Mouse (Mus musculus) intestine, embryonic 15.5 days (tissue): ENCODE data around the gene Prl2c1. TPM values are rescaled to one million over a fixed set of nuclear protein-coding genes. Genes with fewer than 3 reads are reported as not detected.
"Not testable (repeated sequence)": the region's sequence is repeated elsewhere in the genome, so short reads cannot be mapped to it uniquely, and the experiment has no call there.

ENCODE experiments used
- ATAC-seq: fragments of 200-750 bp; cut with Nextera tagmentation; 2 replicates; pipeline ENCODE4 v1.8.0; 2017; ENCODE audit warnings: moderate TSS enrichment, moderate library complexity
- H3K27ac ChIP-seq: fragments of 300-500 bp; sonication (generic); 2 replicates; pipeline ENCODE4 v1.5.1; 2015; ENCODE audit warnings: mild to moderate bottlenecking, inconsistent platforms
- H3K27me3 ChIP-seq: fragments of 300-500 bp; sonication (generic); replicated peaks from 2 replicates; pipeline ENCODE4 v1.6.1; 2015; ENCODE audit warnings: inconsistent platforms
- H3K36me3 ChIP-seq: fragments of 300-500 bp; sonication (generic); 2 replicates; pipeline ENCODE4 v1.6.1; 2015; ENCODE audit warnings: inconsistent platforms
- H3K4me1 ChIP-seq: fragments of 300-500 bp; sonication (generic); replicated peaks from 2 replicates; pipeline ENCODE4 v1.6.1; 2015; ENCODE audit warnings: inconsistent platforms
- H3K4me2 ChIP-seq: fragments of 300-500 bp; sonication (generic); replicated peaks from 2 replicates; pipeline ENCODE4 v1.6.1; 2015; ENCODE audit warnings: mild to moderate bottlenecking, inconsistent platforms
- H3K4me3 ChIP-seq: fragments of 300-500 bp; sonication (generic); replicated peaks from 2 replicates; pipeline ENCODE4 v1.5.1; 2015; ENCODE audit warnings: inconsistent platforms
- H3K9ac ChIP-seq: fragments of 300-500 bp; sonication (generic); 2 replicates; pipeline ENCODE4 v1.6.1; 2015; ENCODE audit warnings: inconsistent platforms
- H3K9me3 ChIP-seq: fragments of 300-500 bp; sonication (generic); 2 replicates; pipeline ENCODE4 v1.6.1; 2016; ENCODE audit warnings: inconsistent platforms
- WGBS: fragments of 180-500 bp; shearing (Covaris S2); methylation state at CpG from one replicate; pipeline ENCODE4 v1.1.7; 2015; 5-methylcytosine and 5-hydroxymethylcytosine counted together
- polyA plus RNA-seq: library from polyadenylated mRNA; unstranded; fragments of >200 nt; fragmentation: Nextera tagmentation; extraction: Ambion mirVana; gene quantifications from 2 replicates; pipeline ENCODE4 v1.2.1, GENCODE M21; 2015

Gene Prl2c1
- polyA plus RNA-seq = not detected in 2 replicates

DNA sequence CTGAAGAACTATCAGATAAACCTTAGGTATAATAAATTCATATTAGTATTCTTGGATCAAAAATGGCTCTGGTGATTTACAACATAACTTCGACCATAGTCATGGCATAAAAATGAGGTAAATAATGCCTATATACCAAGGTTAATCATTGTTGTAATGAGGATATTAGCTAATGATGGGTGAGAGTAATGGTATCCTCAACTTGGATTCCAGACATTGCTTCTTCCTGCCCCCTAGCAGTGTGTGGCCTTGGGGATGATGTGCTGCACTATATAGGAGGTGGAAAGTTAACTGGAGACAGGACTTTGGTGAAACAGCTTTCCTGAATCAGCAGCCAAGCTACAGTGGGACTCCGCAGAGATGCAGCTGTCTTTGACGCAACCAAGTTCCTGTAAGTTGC lies at the start of gene Prl2c1:
TSS of gene Prl2c1 (plus strand) at position 301 of the 400 bp plus-strand sequence.
- Histone ChIP-seq H3K36me3 (no peaks in the 10 kb centered on the region), H3K4me2 (no peak within 1 kb of the TSS), H3K27me3 (no peaks in the 10 kb centered on the region), H3K9ac (no peak within 1 kb of the TSS), H3K4me1 (no peaks in the 10 kb centered on the region), H3K9me3 (no peaks in the 10 kb centered on the region), H3K27ac (no peak within 1 kb of the TSS), H3K4me3 (no peak within 1 kb of the TSS)
- ATAC-seq = no peak
- 90% methylated on average over 3 of the region's 3 CpGs for WGBS

DNA sequence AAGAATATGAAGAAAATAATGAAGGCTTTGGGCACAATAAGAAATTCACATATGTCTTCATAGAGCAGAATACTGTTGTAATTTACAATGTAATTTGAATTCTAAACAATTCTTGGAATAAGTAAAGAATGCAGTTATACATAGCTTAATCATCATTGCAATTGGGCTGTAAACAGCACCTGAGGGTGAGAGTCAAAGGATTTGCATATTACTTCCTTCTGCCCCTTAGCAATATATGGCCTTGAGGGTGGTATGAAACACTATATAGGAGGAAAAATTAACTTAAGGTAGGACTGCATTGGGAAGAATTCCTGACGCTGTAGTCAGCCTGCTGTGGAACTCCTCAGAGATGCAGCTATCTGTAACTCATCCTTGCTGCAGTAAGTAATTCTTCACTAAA lies 47.8 kb upstream of the Prl2c1 start, which contains the start of gene Prl2a1:
TSS of gene Prl2a1 (plus strand) at position 301 of the 400 bp plus-strand sequence.
- H3K4me2 ChIP-seq = no peak within 1 kb of the TSS
- no peak within 1 kb of the TSS for H3K27ac ChIP-seq
- no peaks in the 10 kb centered on the region for H3K36me3 ChIP-seq
- no peak within 1 kb of the TSS for H3K9ac ChIP-seq
- 88% methylated on average over 1 of the region's 1 CpGs for WGBS
- no peaks in the 10 kb centered on the region for H3K27me3 ChIP-seq
- ATAC-seq = no peak
- no peaks in the 10 kb centered on the region for H3K4me1 ChIP-seq
- no peaks in the 10 kb centered on the region for H3K9me3 ChIP-seq
- H3K4me3 ChIP-seq = no peak within 1 kb of the TSS

DNA sequence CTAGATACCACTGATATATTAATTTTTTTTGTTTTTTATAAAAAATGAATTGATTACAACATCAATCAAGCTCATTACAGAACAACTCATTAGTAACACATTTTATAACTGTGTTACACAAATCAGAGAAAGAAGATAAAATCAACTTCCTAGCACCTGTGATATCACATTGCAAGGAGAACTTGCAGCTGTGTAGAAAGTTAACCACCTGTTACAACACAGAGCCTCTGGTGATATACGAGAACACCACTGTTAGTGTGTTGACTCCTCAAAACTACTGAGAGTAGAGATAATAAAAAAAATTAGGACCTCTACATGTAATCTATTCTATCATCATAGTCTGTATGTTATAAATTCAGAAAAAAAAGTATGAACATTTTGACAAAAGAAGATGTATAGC lies 46.4 kb upstream of the Prl2c1 start:
- 86% methylated on average over 1 of the region's 1 CpGs for WGBS
- H3K36me3 ChIP-seq = no peaks in the 10 kb centered on the region
- no peaks in the 10 kb centered on the region for H3K4me1 ChIP-seq
- H3K27me3 ChIP-seq = no peaks in the 10 kb centered on the region
- H3K9ac ChIP-seq = no peak overlapping the region
- no peak for ATAC-seq
- no peak overlapping the region for H3K4me2 ChIP-seq
- H3K9me3 ChIP-seq = no peaks in the 10 kb centered on the region
- no peak overlapping the region for H3K27ac ChIP-seq
- no peak overlapping the region for H3K4me3 ChIP-seq

DNA sequence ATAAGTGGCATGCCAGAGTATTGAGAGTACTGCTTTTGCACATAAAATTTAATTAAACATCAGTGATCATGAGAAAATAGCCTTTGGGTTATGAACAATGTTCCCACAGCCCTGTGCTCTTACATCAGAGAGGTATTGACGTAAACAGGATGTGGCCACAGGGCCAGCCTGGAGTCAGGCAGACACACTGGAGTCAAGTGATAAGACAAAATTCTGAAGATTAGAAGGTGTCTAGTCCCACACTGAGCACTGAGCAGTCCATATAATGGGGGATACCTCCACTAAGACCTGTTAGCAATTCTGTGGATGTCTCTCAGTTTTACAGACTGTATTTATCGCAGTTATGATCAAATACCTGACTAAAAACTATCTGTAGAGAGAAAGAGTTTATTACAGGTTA lies 55.1 kb downstream of the Prl2c1 start:
- H3K27me3 ChIP-seq, H3K36me3 ChIP-seq, H3K9me3 ChIP-seq, H3K4me2 ChIP-seq, H3K27ac ChIP-seq, H3K4me3 ChIP-seq, H3K9ac ChIP-seq, H3K4me1 ChIP-seq, ATAC-seq: not testable (repeated sequence)
- WGBS = 90% methylated on average over 2 of the region's 2 CpGs

Other genes starting within 250 kb of the Prl2c1 start
- not detected in 2 replicates for gene Prl7b1, start 238.8 kb upstream of the Prl2c1 start, polyA plus RNA-seq
- gene Prl7a1, start 206.8 kb upstream of the Prl2c1 start, polyA plus RNA-seq = not detected in 2 replicates
- not detected in 2 replicates for gene Prl7a2, start 181.3 kb upstream of the Prl2c1 start, polyA plus RNA-seq
- not detected in 2 replicates for gene Prl7d1, start 132.6 kb upstream of the Prl2c1 start, polyA plus RNA-seq
- gene Prl7c1, start 68.5 kb upstream of the Prl2c1 start, polyA plus RNA-seq = not detected in 2 replicates
- gene Prl2a1, start 47.7 kb upstream of the Prl2c1 start, polyA plus RNA-seq = not detected in 2 replicates
- not detected in 2 replicates for gene Prl4a1, start 166.9 kb downstream of the Prl2c1 start, polyA plus RNA-seq